Mouse (Mus musculus) liver, postnatal 0 days (tissue): ENCODE data around the gene Asap2. TPM values are rescaled to one million over a fixed set of nuclear protein-coding genes. Genes with fewer than 3 reads are reported as not detected.

ENCODE experiments used
- ATAC-seq: fragments of 200-750 bp; cut with Nextera tagmentation; 2 replicates; pipeline ENCODE4 v1.8.0; 2017; ENCODE audit warnings: mild to moderate bottlenecking, moderate library complexity
- DNase-seq: peaks from one replicate; pipeline ENCODE4 v3.0.0-alpha.2; 2016
- H3K27ac ChIP-seq: fragments of 300-500 bp; sonication (generic); 2 replicates; pipeline ENCODE4 v1.5.1; 2014; ENCODE audit warnings: antibody characterized with exemption, moderate library complexity, mild to moderate bottlenecking, low read depth
- H3K27me3 ChIP-seq: fragments of 300-500 bp; sonication (generic); 2 replicates; pipeline ENCODE4 v1.6.1; 2014; ENCODE audit warnings: low read length, control low read depth, mixed read lengths; ENCODE audit not compliant: insufficient read depth
- H3K36me3 ChIP-seq: fragments of 300-500 bp; sonication (generic); replicated peaks from 2 replicates; pipeline ENCODE4 v1.6.1; 2014; ENCODE audit warnings: mild to moderate bottlenecking, control low read depth, low read length, moderate library complexity, mixed read lengths; ENCODE audit not compliant: insufficient read depth
- H3K4me1 ChIP-seq: fragments of 300-500 bp; sonication (generic); 2 replicates; pipeline ENCODE4 v1.6.1; 2014; ENCODE audit warnings: antibody characterized with exemption, mild to moderate bottlenecking, control low read depth; ENCODE audit not compliant: insufficient read depth
- H3K4me2 ChIP-seq: fragments of 300-500 bp; sonication (generic); 2 replicates; pipeline ENCODE4 v1.6.1; 2014; ENCODE audit warnings: low read depth, mild to moderate bottlenecking, low read length, moderate library complexity, mixed read lengths
- H3K4me3 ChIP-seq: fragments of 300-500 bp; sonication (generic); 2 replicates; pipeline ENCODE4 v1.5.1; 2014; ENCODE audit warnings: low read depth, low read length
- H3K9ac ChIP-seq: fragments of 300-500 bp; sonication (generic); replicated peaks from 2 replicates; pipeline ENCODE4 v1.6.1; 2014; ENCODE audit warnings: mild to moderate bottlenecking, moderate library complexity
- H3K9me3 ChIP-seq: fragments of 300-500 bp; sonication (generic); 2 replicates; pipeline ENCODE4 v1.6.1; 2016; ENCODE audit warnings: mild to moderate bottlenecking, control low read depth, low read length, mixed read lengths
- CTCF ChIP-seq: sonication (generic); IDR thresholded peaks from 2 replicates; pipeline ENCODE4 v1.5.1; 2016; ENCODE audit warnings: antibody characterized with exemption, low read depth
- EP300 ChIP-seq: IDR thresholded peaks from 2 replicates; pipeline ENCODE4 v1.6.1; 2016; ENCODE audit warnings: antibody characterized with exemption, low read depth, mild to moderate bottlenecking
- WGBS: fragments of 180-500 bp; shearing (Covaris S2); extraction: QIAGEN DNeasy Blood & Tissue Kit; methylation state at CpG from one replicate; pipeline ENCODE4 v1.1.7; 2014; ENCODE audit not compliant: insufficient replicate concordance; 5-methylcytosine and 5-hydroxymethylcytosine counted together
- polyA plus RNA-seq: library from polyadenylated mRNA; unstranded; fragments of >200 nt; fragmentation: Nextera tagmentation; extraction: Ambion mirVana; gene quantifications from 2 replicates; pipeline ENCODE4 v1.2.1, GENCODE M21; 2015

Asap2 gene
- polyA plus RNA-seq, 1 experiment from 2014 or later = 0.96 TPM

- H3K36me3 ChIP-seq = peaks cover 54% of the 10 kb centered on the region
- no peak overlapping the region for H3K4me3 ChIP-seq
- H3K4me1 ChIP-seq = peaks cover 7% of the 10 kb centered on the region
- H3K27me3 ChIP-seq = no peaks in the 10 kb centered on the region
- DNase-seq (no peak), ATAC-seq (peak; percentile 67)
- peak; percentile 69 for TF ChIP-seq EP300
- no peak for TF ChIP-seq CTCF
- H3K9me3 ChIP-seq = no peaks in the 10 kb centered on the region
- no peak overlapping the region for H3K9ac ChIP-seq
- WGBS = 31% methylated on average over 5 of the region's 5 CpGs
- 0 out of 2 replicates have a peak overlapping the region, but pooled peaks have one; percentile 40 for H3K27ac ChIP-seq
- H3K4me2 ChIP-seq = no peak overlapping the region
These were observed 312.1 kb downstream of the Asap2 start for GRCm38 (mm10) chr12:21302361-21302783.

GRCm38 (mm10) chr12:21305741-21306140 lies 315.5 kb downstream of the Asap2 start:
- Histone ChIP-seq H3K9ac (no peak overlapping the region), H3K27ac (no peak overlapping the region), H3K9me3 (no peaks in the 10 kb centered on the region), H3K27me3 (no peaks in the 10 kb centered on the region), H3K36me3 (peaks cover 63% of the 10 kb centered on the region), H3K4me1 (peaks cover 7% of the 10 kb centered on the region), H3K4me2 (no peak overlapping the region), H3K4me3 (no peak overlapping the region)
- DNase-seq (no peak), ATAC-seq (no peak)
- 80% methylated on average over 4 of the region's 4 CpGs for WGBS
- TF ChIP-seq CTCF (no peak), EP300 (no peak)

GRCm38 (mm10) chr12:21306721-21307120 lies 316.5 kb downstream of the Asap2 start:
- peaks cover 68% of the 10 kb centered on the region for H3K36me3 ChIP-seq
- no peak for DNase-seq
- no peaks in the 10 kb centered on the region for H3K9me3 ChIP-seq
- H3K27ac ChIP-seq = no peak overlapping the region
- peaks cover under 1% of the 10 kb centered on the region for H3K4me1 ChIP-seq
- 89% methylated on average over 4 of the region's 4 CpGs for WGBS
- TF ChIP-seq CTCF (no peak), EP300 (no peak)
- no peak overlapping the region for H3K4me2 ChIP-seq
- no peak overlapping the region for H3K4me3 ChIP-seq
- no peak for ATAC-seq
- H3K27me3 ChIP-seq = no peaks in the 10 kb centered on the region
- H3K9ac ChIP-seq = no peak overlapping the region

- no peak for ATAC-seq
- H3K36me3 ChIP-seq = peaks cover 60% of the 10 kb centered on the region
These were observed 321.9 kb downstream of the Asap2 start for GRCm38 (mm10) chr12:21312201-21312600.

GRCm38 (mm10) chr12:21315923-21316868 lies 325.9 kb downstream of the Asap2 start, which contains the start of gene Iah1:
TSS of gene Iah1 (plus strand) at chr12:21316389.
- peaks cover 19% of the 10 kb centered on the region for H3K4me1 ChIP-seq
- no peaks in the 10 kb centered on the region for H3K27me3 ChIP-seq
- H3K4me2 ChIP-seq = peak within 1 kb of the TSS; percentile 92
- H3K9me3 ChIP-seq = no peaks in the 10 kb centered on the region
- peaks cover 33% of the 10 kb centered on the region for H3K36me3 ChIP-seq
- peak within 1 kb of the TSS; percentile 76 for H3K27ac ChIP-seq
- 3% methylated on average over 56 of the region's 59 CpGs for WGBS
- ATAC-seq (peak; percentile 95), DNase-seq (peak; percentile 93)
- H3K4me3 ChIP-seq = peak within 1 kb of the TSS; percentile 71
- H3K9ac ChIP-seq = peak within 1 kb of the TSS; percentile 85
- no peak for TF ChIP-seq EP300

More at GRCm38 (mm10) chr12:21312201-21312600, 321.9 kb downstream of the Asap2 start:
- H3K27ac ChIP-seq = no peak overlapping the region
- peaks cover 8% of the 10 kb centered on the region; the same call in 1 of the 2 replicates for H3K4me1 ChIP-seq
- no peak for DNase-seq
- no peak overlapping the region for H3K4me2 ChIP-seq
- WGBS = 89% methylated on average over 5 of the region's 5 CpGs
- no peaks in the 10 kb centered on the region for H3K9me3 ChIP-seq
- no peaks in the 10 kb centered on the region for H3K27me3 ChIP-seq
- H3K4me3 ChIP-seq = no peak overlapping the region
- H3K9ac ChIP-seq = no peak overlapping the region
- TF ChIP-seq CTCF (no peak), EP300 (no peak)

GRCm38 (mm10) chr12:21316869-21317265 lies 326.6 kb downstream of the Asap2 start:
- DNase-seq (peak; percentile 61), ATAC-seq (peak; percentile 49)
- peak overlapping the region; percentile 71 for H3K4me3 ChIP-seq
- H3K27me3 ChIP-seq = no peaks in the 10 kb centered on the region
- WGBS = 19% methylated on average over 7 of the region's 7 CpGs
- TF ChIP-seq EP300 (no peak), CTCF (no peak)
- peaks cover 19% of the 10 kb centered on the region for H3K4me1 ChIP-seq
- peak overlapping the region; percentile 92 for H3K4me2 ChIP-seq
- H3K36me3 ChIP-seq = peaks cover 39% of the 10 kb centered on the region
- H3K27ac ChIP-seq = peak overlapping the region; percentile 76
- no peaks in the 10 kb centered on the region for H3K9me3 ChIP-seq
- peak overlapping the region; percentile 85 for H3K9ac ChIP-seq
